Mouse (Mus musculus): ENCODE data around the gene Aup1. TPM values are rescaled to one million over a fixed set of nuclear protein-coding genes. Genes with fewer than 3 reads are reported as not detected.

The Aup1 gene
- total and polyA plus RNA-seq, 3 experiments: 259 to 500 TPM; not detected in 1

DNA sequence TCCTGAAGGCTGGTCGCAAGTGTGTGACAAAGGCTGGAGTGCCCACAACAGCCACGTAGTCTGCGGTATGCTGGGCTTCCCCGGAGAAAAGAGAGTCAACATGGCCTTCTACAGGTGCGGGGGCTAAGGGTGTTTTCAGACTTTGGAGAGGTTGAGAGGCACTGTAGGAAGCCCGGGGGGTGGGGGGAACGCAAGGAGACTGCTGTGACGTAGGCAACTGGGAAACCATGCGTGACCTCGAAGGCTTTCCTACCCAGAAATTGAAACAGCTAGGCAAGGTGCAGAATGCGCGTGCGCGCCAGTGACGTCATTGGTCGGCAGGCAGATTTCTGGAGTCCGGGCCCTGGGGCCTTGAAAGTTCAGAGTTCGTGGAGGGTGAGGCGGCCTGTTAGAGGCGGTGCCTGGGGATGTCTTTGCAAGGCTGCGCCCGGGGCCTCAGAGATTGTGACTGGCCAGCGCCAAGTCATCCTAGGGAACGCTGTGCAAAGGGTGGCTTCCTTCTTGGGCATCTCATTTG is 15.8 kb upstream of the Aup1 start:
- peak; percentile 77 for DNase-seq (ENCODE audit: low read depth, low spot score)
- no peaks in the 10 kb centered on the region for H3K36me3 ChIP-seq (ENCODE audit: control insufficient read depth in 1 of 2, insufficient read depth in 2 of 2, low read length in 2 of 2)
- H3K4me1 ChIP-seq (ENCODE audit: control insufficient read depth in 1 of 2, insufficient read depth in 2 of 2, low read length in 2 of 2): peaks cover 0 to 4% of the 10 kb centered on the region in 2 experiments; a peak in 2 of 4 replicates
- peak overlapping the region; percentile 34 to 42 for H3K4me3 ChIP-seq (ENCODE audit: control insufficient read depth in 1 of 2, insufficient read depth in 1 of 2, low read depth in 2 of 2, low read length in 2 of 2)
- TF ChIP-seq RCOR1 (IDR thresholded peaks at IDR 0.05; ENCODE audit: low read depth, low read length) (no peak), CHD2 (IDR thresholded peaks at IDR 0.05; ENCODE audit: low read length) (peak; percentile 65), NRF1 (IDR thresholded peaks at IDR 0.05; ENCODE audit: insufficient read depth, low read depth, low read length, poor library complexity, severe bottlenecking) (peak; percentile 75), POLR2A (IDR thresholded peaks at IDR 0.05; ENCODE audit: control insufficient read depth in 1 of 2, insufficient read depth in 1 of 2, low read depth in 1 of 2, low read length in 2 of 2, poor library complexity in 1 of 2) (peak in 1 of 2 experiments; percentile 17; a peak in 1 of 4 replicates), SIN3A (IDR thresholded peaks at IDR 0.05; ENCODE audit: low read length) (0 out of 2 replicates have a peak, but pooled peaks have one; percentile 2), MAX (IDR thresholded peaks at IDR 0.05; ENCODE audit: low read length) (peak; percentile 53; the same call in 1 of the 2 replicates)
- H3K27ac ChIP-seq (ENCODE audit: control insufficient read depth, low read depth, low read length): no peak overlapping the region; the same call in 1 of the 2 replicates
- H3K9ac ChIP-seq (ENCODE audit: control insufficient read depth, low read depth, low read length, poor library complexity, severe bottlenecking): peak overlapping the region; percentile 35
- no peaks in the 10 kb centered on the region for H3K79me2 ChIP-seq (ENCODE audit: control insufficient read depth, insufficient read depth, low read length, poor library complexity)
- no peaks in the 10 kb centered on the region; a peak in 1 of 4 replicates for H3K27me3 ChIP-seq (ENCODE audit: control insufficient read depth in 1 of 2, insufficient read depth in 2 of 2, low read length in 2 of 2)
- H3K9me3 ChIP-seq (replicated peaks; ENCODE audit: insufficient read depth, low read length): no peaks in the 10 kb centered on the region

DNA sequence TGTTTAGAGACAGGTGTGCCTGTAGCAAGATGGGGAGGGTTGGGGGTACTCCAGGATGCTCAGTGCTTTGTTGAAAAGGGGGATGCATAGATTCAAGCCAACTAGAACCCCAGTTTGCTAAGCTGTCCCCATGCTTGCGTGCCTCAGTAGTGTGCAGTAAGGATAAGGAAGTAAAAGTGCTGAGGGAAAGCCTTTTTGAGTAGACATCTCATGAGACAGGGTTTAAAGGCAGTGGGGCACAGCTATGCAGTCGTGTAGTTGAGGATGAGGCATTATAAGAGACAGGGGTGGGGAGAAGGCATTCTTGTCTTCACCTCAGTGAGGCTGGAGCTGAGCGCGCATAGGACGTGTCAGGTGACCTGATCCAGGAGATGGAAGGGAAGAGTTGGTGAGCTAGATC is 13.7 kb upstream of the Aup1 start:
- H3K27ac ChIP-seq (ENCODE audit: control insufficient read depth, low read depth, low read length): no peak overlapping the region

DNA sequence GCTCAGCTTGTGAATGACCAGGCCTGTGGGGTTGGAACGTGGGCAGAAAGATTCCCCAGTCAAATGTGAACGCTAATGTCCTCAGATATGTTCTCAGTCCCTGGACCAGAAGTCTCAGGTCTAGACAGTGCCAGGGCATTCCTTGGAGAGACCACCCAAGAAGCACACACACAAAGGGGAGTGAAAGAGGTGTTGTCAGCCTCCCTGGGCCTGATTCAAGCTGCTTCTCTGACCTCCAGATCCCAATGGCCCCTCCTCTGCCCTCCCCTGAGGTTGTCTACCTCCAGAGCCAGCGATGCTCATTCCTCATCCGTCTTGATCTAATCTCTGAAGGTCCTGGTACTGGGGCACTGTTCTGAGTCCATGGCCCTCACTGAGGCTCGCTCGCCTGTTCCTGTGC is 10.8 kb upstream of the Aup1 start:
- Histone ChIP-seq H3K36me3 (ENCODE audit: control insufficient read depth in 1 of 2, insufficient read depth in 2 of 2, low read length in 2 of 2) (peaks cover 0 to 2% of the 10 kb centered on the region in 2 experiments; a peak in 1 of 4 replicates), H3K27ac (ENCODE audit: control insufficient read depth, low read depth, low read length) (no peak overlapping the region), H3K4me3 (ENCODE audit: control insufficient read depth in 1 of 2, insufficient read depth in 1 of 2, low read depth in 2 of 2, low read length in 2 of 2) (no peak overlapping the region), H3K4me1 (ENCODE audit: control insufficient read depth in 1 of 2, insufficient read depth in 2 of 2, low read length in 2 of 2) (0 out of 4 replicates have a peak, but pooled peaks cover 0 to 3% of the 10 kb centered on the region in 2 experiments), H3K9me3 (replicated peaks; ENCODE audit: insufficient read depth, low read length) (no peaks in the 10 kb centered on the region), H3K79me2 (ENCODE audit: control insufficient read depth, insufficient read depth, low read length, poor library complexity) (no peaks in the 10 kb centered on the region), H3K9ac (ENCODE audit: control insufficient read depth, low read depth, low read length, poor library complexity, severe bottlenecking) (no peak overlapping the region), H3K27me3 (ENCODE audit: control insufficient read depth in 1 of 2, insufficient read depth in 2 of 2, low read length in 2 of 2) (no peaks in the 10 kb centered on the region)
- DNase-seq (ENCODE audit: low read depth, low spot score): no peak
- TF ChIP-seq USF1 (IDR thresholded peaks at IDR 0.05; ENCODE audit: low read depth, low read length) (no peak), ELF1 (IDR thresholded peaks at IDR 0.05; ENCODE audit: low read depth, low read length) (no peak), GATA1 (IDR thresholded peaks at IDR 0.05; ENCODE audit: low read depth, low read length) (no peak), TBP (IDR thresholded peaks at IDR 0.05; ENCODE audit: low read depth, low read length) (no peak), ZC3H11A (IDR thresholded peaks at IDR 0.05; ENCODE audit: low read depth, low read length) (no peak), E2F4 (IDR thresholded peaks at IDR 0.05; ENCODE audit: borderline replicate concordance, low read depth, low read length) (no peak), TAL1 (IDR thresholded peaks at IDR 0.05; ENCODE audit: low read length) (no peak), POLR2A (IDR thresholded peaks at IDR 0.05; ENCODE audit: control insufficient read depth in 1 of 2, insufficient read depth in 1 of 2, low read depth in 1 of 2, low read length in 2 of 2, poor library complexity in 1 of 2) (no peak), HCFC1 (IDR thresholded peaks at IDR 0.05; ENCODE audit: low read depth, low read length) (no peak), KAT2A (conservative IDR thresholded peaks at IDR 0.05; ENCODE audit: low read depth, low read length) (no peak), SMC3 (IDR thresholded peaks at IDR 0.05; ENCODE audit: low read depth, low read length) (no peak)

More for the DNA sequence above, 13.7 kb upstream of the Aup1 start:
- H3K9ac ChIP-seq (ENCODE audit: control insufficient read depth, low read depth, low read length, poor library complexity, severe bottlenecking): no peak overlapping the region
- peaks cover 0 to 4% of the 10 kb centered on the region in 2 experiments; a peak in 2 of 4 replicates for H3K4me1 ChIP-seq (ENCODE audit: control insufficient read depth in 1 of 2, insufficient read depth in 2 of 2, low read length in 2 of 2)
- no peaks in the 10 kb centered on the region; a peak in 1 of 4 replicates for H3K27me3 ChIP-seq (ENCODE audit: control insufficient read depth in 1 of 2, insufficient read depth in 2 of 2, low read length in 2 of 2)
- H3K79me2 ChIP-seq (ENCODE audit: control insufficient read depth, insufficient read depth, low read length, poor library complexity): no peaks in the 10 kb centered on the region
- no peak for DNase-seq (ENCODE audit: low read depth, low spot score)
- H3K9me3 ChIP-seq (replicated peaks; ENCODE audit: insufficient read depth, low read length): no peaks in the 10 kb centered on the region
- H3K36me3 ChIP-seq (ENCODE audit: control insufficient read depth in 1 of 2, insufficient read depth in 2 of 2, low read length in 2 of 2): peaks cover 0 to 2% of the 10 kb centered on the region in 2 experiments; a peak in 1 of 4 replicates
- no peak for TF ChIP-seq MXI1 (IDR thresholded peaks at IDR 0.05; ENCODE audit: low read depth, low read length)
- TF ChIP-seq GABPA (IDR thresholded peaks at IDR 0.05; ENCODE audit: low read depth, low read length): no peak
- no peak for TF ChIP-seq HCFC1 (IDR thresholded peaks at IDR 0.05; ENCODE audit: low read depth, low read length)
- no peak for TF ChIP-seq USF2 (IDR thresholded peaks at IDR 0.05; ENCODE audit: borderline replicate concordance in 1 of 2, insufficient read depth in 1 of 2, low read depth in 1 of 2, low read length in 2 of 2)
- TF ChIP-seq CHD2 (IDR thresholded peaks at IDR 0.05; ENCODE audit: low read length): no peak
- TF ChIP-seq POLR2AphosphoS2 (IDR thresholded peaks at IDR 0.05; ENCODE audit: low read length): no peak
- TF ChIP-seq MEF2A (IDR thresholded peaks at IDR 0.05; ENCODE audit: extremely low read depth, insufficient replicate concordance, low read depth, low read length, poor library complexity, severe bottlenecking): no peak
- no peak for TF ChIP-seq SIN3A (IDR thresholded peaks at IDR 0.05; ENCODE audit: low read length)
- TF ChIP-seq ZNF384 (IDR thresholded peaks at IDR 0.05; ENCODE audit: low read depth, low read length): no peak
- H3K4me3 ChIP-seq (ENCODE audit: control insufficient read depth in 1 of 2, insufficient read depth in 1 of 2, low read depth in 2 of 2, low read length in 2 of 2): no peak overlapping the region
